Mouse (Mus musculus): ENCODE data around the gene Smok3b. TPM values are rescaled to one million over a fixed set of nuclear protein-coding genes. Genes with fewer than 3 reads are reported as not detected.
"Not testable (repeated sequence)": the region's sequence is repeated elsewhere in the genome, so short reads cannot be mapped to it uniquely, and the experiment has no call there.

The Smok3b gene
- polyA plus RNA-seq (2016; fragmentation: Nextera tagmentation; extraction: Ambion mirVana), result not detected in 2 replicates

GRCm38 (mm10) chr5:138020961-138021479 is at the start of gene Smok3b, which contains the start of gene Smok3a:
TSS of gene Smok3b (plus strand) at chr5:138021429.
TSS of gene Smok3a (plus strand) at chr5:138021261.
- not testable (repeated sequence) for H3K9me3 ChIP-seq; H3K27me3 ChIP-seq; H3K27ac ChIP-seq (replicated peaks); H3K4me1 ChIP-seq; H3K4me3 ChIP-seq; H3K4me2 ChIP-seq (replicated peaks); ATAC-seq (ENCODE audit: low FRiP score, low read depth); H3K36me3 ChIP-seq; H3K9ac ChIP-seq (replicated peaks)
- 85% methylated on average over 3 of the region's 7 CpGs for WGBS

- no peaks in the 10 kb centered on the region for H3K4me1 ChIP-seq
- ATAC-seq (ENCODE audit: low FRiP score, low read depth), result no peak
- no peaks in the 10 kb centered on the region for H3K36me3 ChIP-seq
- WGBS, result 66% methylated on average over 2 of the region's 2 CpGs
- H3K27ac ChIP-seq (replicated peaks), result no peak overlapping the region
- H3K4me2 ChIP-seq (replicated peaks), result no peak overlapping the region
- no peak overlapping the region for H3K4me3 ChIP-seq
- no peak overlapping the region for H3K9ac ChIP-seq (replicated peaks)
- H3K9me3 ChIP-seq, result no peaks in the 10 kb centered on the region
- no peaks in the 10 kb centered on the region for H3K27me3 ChIP-seq
These were observed 48.1 kb upstream of the Smok3b start for GRCm38 (mm10) chr5:137973161-137973560.

- Histone ChIP-seq H3K4me1 (no peaks in the 10 kb centered on the region), H3K27ac (replicated peaks) (no peak overlapping the region), H3K27me3 (no peaks in the 10 kb centered on the region), H3K9ac (replicated peaks) (no peak overlapping the region), H3K36me3 (no peaks in the 10 kb centered on the region), H3K9me3 (no peaks in the 10 kb centered on the region), H3K4me3 (no peak overlapping the region), H3K4me2 (replicated peaks) (no peak overlapping the region)
- WGBS, result 58% methylated on average over 3 of the region's 3 CpGs
- no peak for ATAC-seq (ENCODE audit: low FRiP score, low read depth)
These were observed 47.5 kb upstream of the Smok3b start for GRCm38 (mm10) chr5:137973738-137974137.

GRCm38 (mm10) chr5:137974724-137975123 is 46.5 kb upstream of the Smok3b start:
- H3K27me3 ChIP-seq, result no peaks in the 10 kb centered on the region
- H3K9ac ChIP-seq (replicated peaks), result no peak overlapping the region
- no peaks in the 10 kb centered on the region for H3K9me3 ChIP-seq
- ATAC-seq (ENCODE audit: low FRiP score, low read depth), result no peak
- no peak overlapping the region for H3K4me3 ChIP-seq
- WGBS, result 62% methylated on average over 3 of the region's 3 CpGs
- H3K27ac ChIP-seq (replicated peaks), result no peak overlapping the region
- no peaks in the 10 kb centered on the region for H3K4me1 ChIP-seq
- H3K36me3 ChIP-seq, result no peaks in the 10 kb centered on the region
- no peak overlapping the region for H3K4me2 ChIP-seq (replicated peaks)

GRCm38 (mm10) chr5:137975434-137975833 is 45.8 kb upstream of the Smok3b start:
- Histone ChIP-seq H3K4me2 (replicated peaks) (no peak overlapping the region), H3K4me1 (no peaks in the 10 kb centered on the region), H3K9me3 (no peaks in the 10 kb centered on the region), H3K9ac (replicated peaks) (no peak overlapping the region), H3K27ac (replicated peaks) (no peak overlapping the region), H3K4me3 (no peak overlapping the region), H3K36me3 (no peaks in the 10 kb centered on the region), H3K27me3 (no peaks in the 10 kb centered on the region)
- ATAC-seq (ENCODE audit: low FRiP score, low read depth), result no peak
- 55% methylated on average over 1 of the region's 1 CpGs for WGBS

GRCm38 (mm10) chr5:137977291-137977690 is 43.9 kb upstream of the Smok3b start:
- ATAC-seq (ENCODE audit: low FRiP score, low read depth), result no peak
- 56% methylated on average over 1 of the region's 1 CpGs for WGBS
- no peaks in the 10 kb centered on the region for H3K4me1 ChIP-seq
- no peak overlapping the region for H3K27ac ChIP-seq (replicated peaks)
- H3K36me3 ChIP-seq, result no peaks in the 10 kb centered on the region
- H3K9ac ChIP-seq (replicated peaks), result no peak overlapping the region
- no peaks in the 10 kb centered on the region for H3K27me3 ChIP-seq
- H3K4me3 ChIP-seq, result no peak overlapping the region
- H3K9me3 ChIP-seq, result no peaks in the 10 kb centered on the region
- no peak overlapping the region for H3K4me2 ChIP-seq (replicated peaks)

- no peak for ATAC-seq (ENCODE audit: low FRiP score, low read depth)
- Histone ChIP-seq H3K27me3 (no peaks in the 10 kb centered on the region), H3K9ac (replicated peaks) (no peak overlapping the region), H3K36me3 (no peaks in the 10 kb centered on the region), H3K4me2 (replicated peaks) (no peak overlapping the region), H3K27ac (replicated peaks) (no peak overlapping the region), H3K4me3 (no peak overlapping the region), H3K9me3 (no peaks in the 10 kb centered on the region), H3K4me1 (no peaks in the 10 kb centered on the region)
- 88% methylated on average over 2 of the region's 2 CpGs for WGBS
These were observed 42.1 kb upstream of the Smok3b start for GRCm38 (mm10) chr5:137979081-137979480.

GRCm38 (mm10) chr5:137981300-137981699 is 39.9 kb upstream of the Smok3b start, which contains the start of gene Azgp1:
TSS of gene Azgp1 (plus strand) at chr5:137981520.
- Histone ChIP-seq H3K9ac (replicated peaks) (no peak within 1 kb of the TSS), H3K27me3 (no peaks in the 10 kb centered on the region), H3K9me3 (no peaks in the 10 kb centered on the region), H3K27ac (replicated peaks) (no peak within 1 kb of the TSS), H3K4me3 (no peak within 1 kb of the TSS), H3K4me2 (replicated peaks) (no peak within 1 kb of the TSS), H3K4me1 (no peaks in the 10 kb centered on the region), H3K36me3 (no peaks in the 10 kb centered on the region)
- no peak for ATAC-seq (ENCODE audit: low FRiP score, low read depth)
- WGBS, result 89% methylated on average over 4 of the region's 4 CpGs

GRCm38 (mm10) chr5:137986351-137986750 is 34.9 kb upstream of the Smok3b start:
- ATAC-seq (ENCODE audit: low FRiP score, low read depth), result no peak
- no peaks in the 10 kb centered on the region for H3K36me3 ChIP-seq
- no peak overlapping the region for H3K4me2 ChIP-seq (replicated peaks)
- WGBS, result 90% methylated on average over 1 of the region's 1 CpGs
- no peak overlapping the region for H3K9ac ChIP-seq (replicated peaks)
- no peaks in the 10 kb centered on the region for H3K9me3 ChIP-seq
- H3K27me3 ChIP-seq, result no peaks in the 10 kb centered on the region
- no peak overlapping the region for H3K4me3 ChIP-seq
- no peak overlapping the region for H3K27ac ChIP-seq (replicated peaks)
- H3K4me1 ChIP-seq, result no peaks in the 10 kb centered on the region

- ATAC-seq (ENCODE audit: low FRiP score, low read depth), result no peak
These were observed 11.8 kb upstream of the Smok3b start for GRCm38 (mm10) chr5:138009437-138009836.

GRCm38 (mm10) chr5:138012382-138012781 is 8.8 kb upstream of the Smok3b start:
- no peaks in the 10 kb centered on the region for H3K4me1 ChIP-seq
- no peaks in the 10 kb centered on the region for H3K36me3 ChIP-seq
- ATAC-seq (ENCODE audit: low FRiP score, low read depth), result no peak
- no peak overlapping the region for H3K4me3 ChIP-seq
- no peaks in the 10 kb centered on the region for H3K9me3 ChIP-seq
- WGBS, result 92% methylated on average over 5 of the region's 5 CpGs
- no peak overlapping the region for H3K9ac ChIP-seq (replicated peaks)
- H3K27me3 ChIP-seq, result no peaks in the 10 kb centered on the region
- H3K27ac ChIP-seq (replicated peaks), result no peak overlapping the region
- no peak overlapping the region for H3K4me2 ChIP-seq (replicated peaks)

More at GRCm38 (mm10) chr5:138009437-138009836, 11.8 kb upstream of the Smok3b start:
- Histone ChIP-seq H3K4me2 (replicated peaks) (no peak overlapping the region), H3K4me3 (no peak overlapping the region), H3K9me3 (peaks cover 6% of the 10 kb centered on the region; the same call in 1 of the 2 replicates), H3K27me3 (no peaks in the 10 kb centered on the region), H3K36me3 (no peaks in the 10 kb centered on the region), H3K9ac (replicated peaks) (no peak overlapping the region), H3K4me1 (no peaks in the 10 kb centered on the region), H3K27ac (replicated peaks) (no peak overlapping the region)
- WGBS, result 91% methylated on average over 5 of the region's 5 CpGs

- Histone ChIP-seq H3K4me1 (no peaks in the 10 kb centered on the region), H3K27ac (replicated peaks) (no peak overlapping the region), H3K36me3 (no peaks in the 10 kb centered on the region), H3K4me3 (no peak overlapping the region), H3K27me3 (no peaks in the 10 kb centered on the region), H3K9ac (replicated peaks) (no peak overlapping the region), H3K4me2 (replicated peaks) (no peak overlapping the region), H3K9me3 (no peaks in the 10 kb centered on the region)
- no peak for ATAC-seq (ENCODE audit: low FRiP score, low read depth)
- 89% methylated on average over 2 of the region's 2 CpGs for WGBS
These were observed 4.7 kb upstream of the Smok3b start for GRCm38 (mm10) chr5:138016530-138016929.

- Histone ChIP-seq H3K9me3 (no peaks in the 10 kb centered on the region), H3K4me3 (no peak overlapping the region), H3K27me3 (no peaks in the 10 kb centered on the region), H3K4me2 (replicated peaks) (no peak overlapping the region), H3K9ac (replicated peaks) (no peak overlapping the region), H3K4me1 (no peaks in the 10 kb centered on the region), H3K36me3 (no peaks in the 10 kb centered on the region), H3K27ac (replicated peaks) (no peak overlapping the region)
- ATAC-seq (ENCODE audit: low FRiP score, low read depth), result no peak
These were observed 4.2 kb upstream of the Smok3b start for GRCm38 (mm10) chr5:138016997-138017396.

Measured in midbrain, embryonic 12.5 days (tissue).